Mouse (Mus musculus) kidney, adult 18-20 months (tissue): ENCODE measurements around the gene Stxbp4.

Experiments
- DNase-seq: peaks from one replicate; pipeline ENCODE4 v3.0.0; 2021

The Stxbp4 gene

GRCm38 (mm10) chr11:90637440-90638311 is at the start of gene Stxbp4, which contains the start of gene Cox11:
Gene Stxbp4, minus strand, starts transcription at chr11:90638084.
Gene Cox11, plus strand, starts transcription at chr11:90638173.
- peak; percentile 93 for DNase-seq

- DNase-seq: no peak
Measured at GRCm38 (mm10) chr11:90687040-90687439, 49.2 kb upstream of the Stxbp4 start.

- no peak for DNase-seq
Measured at GRCm38 (mm10) chr11:90686287-90687025, 48.6 kb upstream of the Stxbp4 start.

GRCm38 (mm10) chr11:90685196-90685595 is 47.3 kb upstream of the Stxbp4 start:
- DNase-seq: no peak

- DNase-seq: no peak
Measured at GRCm38 (mm10) chr11:90684765-90685164, 46.9 kb upstream of the Stxbp4 start.

- DNase-seq: no peak
Measured at GRCm38 (mm10) chr11:90681171-90681570, 43.3 kb upstream of the Stxbp4 start.

GRCm38 (mm10) chr11:90678582-90678981 is 40.7 kb upstream of the Stxbp4 start:
- DNase-seq: no peak

- DNase-seq: no peak
Measured at GRCm38 (mm10) chr11:90677771-90678288, 39.9 kb upstream of the Stxbp4 start.

GRCm38 (mm10) chr11:90677027-90677426 is 39.1 kb upstream of the Stxbp4 start:
- DNase-seq: no peak

- DNase-seq: no peak
Measured at GRCm38 (mm10) chr11:90675479-90676110, 37.7 kb upstream of the Stxbp4 start.

- no peak for DNase-seq
Measured at GRCm38 (mm10) chr11:90667325-90667724, 29.4 kb upstream of the Stxbp4 start.

- DNase-seq: no peak
Measured at GRCm38 (mm10) chr11:90666916-90667315, 29.0 kb upstream of the Stxbp4 start.

- no peak for DNase-seq
Measured at GRCm38 (mm10) chr11:90666144-90666757, 28.4 kb upstream of the Stxbp4 start.

- DNase-seq: no peak
Measured at GRCm38 (mm10) chr11:90665161-90665560, 27.3 kb upstream of the Stxbp4 start.

- no peak for DNase-seq
Measured at GRCm38 (mm10) chr11:90664345-90664986, 26.6 kb upstream of the Stxbp4 start.

GRCm38 (mm10) chr11:90663618-90664297 is 25.9 kb upstream of the Stxbp4 start:
- DNase-seq: no peak

GRCm38 (mm10) chr11:90663052-90663451 is 25.2 kb upstream of the Stxbp4 start:
- no peak for DNase-seq

GRCm38 (mm10) chr11:90660662-90661061 is 22.8 kb upstream of the Stxbp4 start:
- DNase-seq: no peak

- no peak for DNase-seq
Measured at GRCm38 (mm10) chr11:90657527-90657926, 19.6 kb upstream of the Stxbp4 start.

- no peak for DNase-seq
Measured at GRCm38 (mm10) chr11:90652603-90653002, 14.7 kb upstream of the Stxbp4 start.

- DNase-seq: no peak
Measured at GRCm38 (mm10) chr11:90650231-90650885, 12.5 kb upstream of the Stxbp4 start.
